Mouse (Mus musculus): ENCODE measurements at regions not wholly inside any gene's neighbourhood (a gene's known extent, or its start where the extent isn't known, plus 50 kb on each side); places are given as distances from the start of the nearest gene placed in this dataset.
A peak's percentile ranks its signal among the peaks of the same experiment; 100 is the strongest.

- no peak overlapping the region for H3K27ac ChIP-seq (ENCODE audit: low read depth, low read length)
- no peak overlapping the region for H3K9ac ChIP-seq (ENCODE audit: low read depth, low read length)
- peak overlapping the region; percentile 14; the same call in 1 of the 2 replicates for H3K4me2 ChIP-seq (ENCODE audit: low read length)
- no peaks in the 10 kb centered on the region for H3K36me3 ChIP-seq (ENCODE audit: control insufficient read depth, insufficient read depth, low read length)
- H3K4me1 ChIP-seq (ENCODE audit: control insufficient read depth, insufficient read depth, low read depth, low read length): no peaks in the 10 kb centered on the region
- H3K9me3 ChIP-seq (ENCODE audit: control insufficient read depth, low read length): no peaks in the 10 kb centered on the region
- no peaks in the 10 kb centered on the region for H3K27me3 ChIP-seq (replicated peaks; ENCODE audit: control insufficient read depth, insufficient read depth, low read length)
- 31% methylated on average over 11 of the region's 12 CpGs for WGBS
- ATAC-seq: peak; percentile 40; the same call in 1 of the 2 replicates
- H3K4me3 ChIP-seq (ENCODE audit: low read length): no peak overlapping the region
These were observed 57.5 kb upstream of the Gm45716 start for GRCm38 (mm10) chr11:90129793-90130624.

- Histone ChIP-seq H3K4me1 (ENCODE audit: control insufficient read depth, insufficient read depth, low read depth, low read length) (no peaks in the 10 kb centered on the region), H3K9me3 (ENCODE audit: control insufficient read depth, low read length) (no peaks in the 10 kb centered on the region), H3K27ac (ENCODE audit: low read depth, low read length) (no peak overlapping the region), H3K4me2 (ENCODE audit: low read length) (no peak overlapping the region), H3K9ac (ENCODE audit: low read depth, low read length) (no peak overlapping the region), H3K27me3 (replicated peaks; ENCODE audit: control insufficient read depth, insufficient read depth, low read length) (no peaks in the 10 kb centered on the region), H3K36me3 (ENCODE audit: control insufficient read depth, insufficient read depth, low read length) (no peaks in the 10 kb centered on the region), H3K4me3 (ENCODE audit: low read length) (no peak overlapping the region)
- WGBS: 33% methylated on average over 1 of the region's 1 CpGs
- ATAC-seq: peak; percentile 78
These were observed 56.8 kb upstream of the Gm45716 start for GRCm38 (mm10) chr11:90130635-90131034.

GRCm38 (mm10) chr11:90132579-90132978 lies 54.9 kb upstream of the Gm45716 start:
- no peak for ATAC-seq
- Histone ChIP-seq H3K4me2 (ENCODE audit: low read length) (no peak overlapping the region), H3K9me3 (ENCODE audit: control insufficient read depth, low read length) (no peaks in the 10 kb centered on the region), H3K4me1 (ENCODE audit: control insufficient read depth, insufficient read depth, low read depth, low read length) (no peaks in the 10 kb centered on the region), H3K4me3 (ENCODE audit: low read length) (no peak overlapping the region), H3K36me3 (ENCODE audit: control insufficient read depth, insufficient read depth, low read length) (no peaks in the 10 kb centered on the region), H3K27ac (ENCODE audit: low read depth, low read length) (no peak overlapping the region), H3K27me3 (replicated peaks; ENCODE audit: control insufficient read depth, insufficient read depth, low read length) (no peaks in the 10 kb centered on the region), H3K9ac (ENCODE audit: low read depth, low read length) (no peak overlapping the region)
- WGBS: 86% methylated on average over 5 of the region's 5 CpGs

GRCm38 (mm10) chr11:90136307-90136706 lies 51.2 kb upstream of the Gm45716 start:
- H3K4me1 ChIP-seq (ENCODE audit: control insufficient read depth, insufficient read depth, low read depth, low read length): no peaks in the 10 kb centered on the region
- H3K27me3 ChIP-seq (replicated peaks; ENCODE audit: control insufficient read depth, insufficient read depth, low read length): no peaks in the 10 kb centered on the region
- H3K4me2 ChIP-seq (ENCODE audit: low read length): no peak overlapping the region
- no peak overlapping the region for H3K27ac ChIP-seq (ENCODE audit: low read depth, low read length)
- no peak overlapping the region for H3K4me3 ChIP-seq (ENCODE audit: low read length)
- no peaks in the 10 kb centered on the region for H3K36me3 ChIP-seq (ENCODE audit: control insufficient read depth, insufficient read depth, low read length)
- ATAC-seq: no peak
- H3K9ac ChIP-seq (ENCODE audit: low read depth, low read length): no peak overlapping the region
- H3K9me3 ChIP-seq (ENCODE audit: control insufficient read depth, low read length): no peaks in the 10 kb centered on the region
- WGBS: 87% methylated on average over 7 of the region's 7 CpGs
